Mouse (Mus musculus): Measurements from ENCODE around the gene Ssbp3. TPM values are rescaled to one million over a fixed set of nuclear protein-coding genes. Genes with fewer than 3 reads are reported as not detected.

Ssbp3 gene
- total and polyA plus RNA-seq, 3 experiments: 30.5 to 242 (median 116) TPM

GRCm38 (mm10) chr4:106944898-106945297 lies 34.4 kb downstream of the Ssbp3 start:
- peaks cover 0 to 18% of the 10 kb centered on the region in 2 experiments; a peak in 3 of 4 replicates for H3K36me3 ChIP-seq (ENCODE audit: control insufficient read depth in 1 of 2, insufficient read depth in 2 of 2, low read length in 2 of 2)
- TF ChIP-seq HCFC1 (IDR thresholded peaks at IDR 0.05; ENCODE audit: low read depth, low read length) (no peak), MYB (IDR thresholded peaks at IDR 0.05; ENCODE audit: low read depth, low read length) (no peak), RCOR1 (IDR thresholded peaks at IDR 0.05; ENCODE audit: low read depth, low read length) (no peak), ZNF384 (IDR thresholded peaks at IDR 0.05; ENCODE audit: low read depth, low read length) (no peak), EP300 (IDR thresholded peaks at IDR 0.05; ENCODE audit: low read depth in 1 of 2, low read length in 2 of 2) (no peak), USF2 (IDR thresholded peaks at IDR 0.05; ENCODE audit: borderline replicate concordance in 1 of 2, insufficient read depth in 1 of 2, low read depth in 1 of 2, low read length in 2 of 2) (no peak)
- no peaks in the 10 kb centered on the region for H3K9me3 ChIP-seq (replicated peaks; ENCODE audit: insufficient read depth, low read length)
- peaks cover 31% of the 10 kb centered on the region for H3K79me2 ChIP-seq (ENCODE audit: control insufficient read depth, insufficient read depth, low read length, poor library complexity)
- H3K27me3 ChIP-seq (ENCODE audit: control insufficient read depth in 1 of 2, insufficient read depth in 2 of 2, low read length in 2 of 2): no peaks in the 10 kb centered on the region
- H3K27ac ChIP-seq (ENCODE audit: control insufficient read depth, low read depth, low read length): no peak overlapping the region
- no peak overlapping the region for H3K4me3 ChIP-seq (ENCODE audit: control insufficient read depth in 1 of 2, insufficient read depth in 1 of 2, low read depth in 2 of 2, low read length in 2 of 2)
- DNase-seq (ENCODE audit: low read depth, low spot score): no peak
- H3K9ac ChIP-seq (ENCODE audit: control insufficient read depth, low read depth, low read length, poor library complexity, severe bottlenecking): no peak overlapping the region
- H3K4me1 ChIP-seq (ENCODE audit: control insufficient read depth in 1 of 2, insufficient read depth in 2 of 2, low read length in 2 of 2): peaks cover 3 to 22% of the 10 kb centered on the region in 2 experiments

GRCm38 (mm10) chr4:106947741-106948140 lies 37.2 kb downstream of the Ssbp3 start:
- peaks cover 2 to 8% of the 10 kb centered on the region in 2 experiments for H3K4me1 ChIP-seq (ENCODE audit: control insufficient read depth in 1 of 2, insufficient read depth in 2 of 2, low read length in 2 of 2)
- peaks cover 0 to 6% of the 10 kb centered on the region in 2 experiments; a peak in 3 of 4 replicates for H3K36me3 ChIP-seq (ENCODE audit: control insufficient read depth in 1 of 2, insufficient read depth in 2 of 2, low read length in 2 of 2)
- no peak overlapping the region for H3K9ac ChIP-seq (ENCODE audit: control insufficient read depth, low read depth, low read length, poor library complexity, severe bottlenecking)
- no peaks in the 10 kb centered on the region for H3K9me3 ChIP-seq (replicated peaks; ENCODE audit: insufficient read depth, low read length)
- no peak overlapping the region for H3K27ac ChIP-seq (ENCODE audit: control insufficient read depth, low read depth, low read length)
- peaks cover 26% of the 10 kb centered on the region for H3K79me2 ChIP-seq (ENCODE audit: control insufficient read depth, insufficient read depth, low read length, poor library complexity)
- DNase-seq (ENCODE audit: low read depth, low spot score): no peak
- H3K27me3 ChIP-seq (ENCODE audit: control insufficient read depth in 1 of 2, insufficient read depth in 2 of 2, low read length in 2 of 2): no peaks in the 10 kb centered on the region
- TF ChIP-seq POLR2A (IDR thresholded peaks at IDR 0.05; ENCODE audit: control insufficient read depth in 1 of 2, insufficient read depth in 1 of 2, low read depth in 1 of 2, low read length in 2 of 2, poor library complexity in 1 of 2): no peak
- TF ChIP-seq TAL1 (IDR thresholded peaks at IDR 0.05; ENCODE audit: low read length): no peak
- no peak for TF ChIP-seq MYC (IDR thresholded peaks at IDR 0.05; ENCODE audit: low read depth, low read length)
- no peak for TF ChIP-seq ZC3H11A (IDR thresholded peaks at IDR 0.05; ENCODE audit: low read depth, low read length)
- TF ChIP-seq GABPA (IDR thresholded peaks at IDR 0.05; ENCODE audit: low read depth, low read length): no peak
- TF ChIP-seq ELF1 (IDR thresholded peaks at IDR 0.05; ENCODE audit: low read depth, low read length): no peak
- TF ChIP-seq CHD1 (IDR thresholded peaks at IDR 0.05; ENCODE audit: low read depth, low read length): no peak
- no peak for TF ChIP-seq GATA1 (IDR thresholded peaks at IDR 0.05; ENCODE audit: low read depth, low read length)
- no peak for TF ChIP-seq UBTF (IDR thresholded peaks at IDR 0.05; ENCODE audit: borderline replicate concordance, insufficient read depth, low read depth, low read length)
- no peak for TF ChIP-seq USF1 (IDR thresholded peaks at IDR 0.05; ENCODE audit: low read depth, low read length)
- TF ChIP-seq POLR2AphosphoS2 (IDR thresholded peaks at IDR 0.05; ENCODE audit: low read length): no peak
- no peak for TF ChIP-seq ZKSCAN1 (IDR thresholded peaks at IDR 0.05; ENCODE audit: low read depth, low read length)
- TF ChIP-seq BHLHE40 (IDR thresholded peaks at IDR 0.05; ENCODE audit: borderline replicate concordance, low read depth, low read length): no peak
- no peak for TF ChIP-seq E2F4 (IDR thresholded peaks at IDR 0.05; ENCODE audit: borderline replicate concordance, low read depth, low read length)
- no peak for TF ChIP-seq TBP (IDR thresholded peaks at IDR 0.05; ENCODE audit: low read depth, low read length)
- no peak for TF ChIP-seq MAX (IDR thresholded peaks at IDR 0.05; ENCODE audit: low read length)
- no peak for TF ChIP-seq EP300 (IDR thresholded peaks at IDR 0.05; ENCODE audit: low read depth in 1 of 2, low read length in 2 of 2)
- TF ChIP-seq MAZ (IDR thresholded peaks at IDR 0.05; ENCODE audit: low read depth, low read length): no peak
- TF ChIP-seq NELFE (IDR thresholded peaks at IDR 0.05; ENCODE audit: low read depth, low read length): no peak
- TF ChIP-seq CTCF (IDR thresholded peaks at IDR 0.05 in 2 of 3, conservative IDR thresholded peaks at IDR 0.05 in 1 of 3; ENCODE audit: control insufficient read depth in 1 of 3, insufficient read depth in 1 of 3, low read depth in 2 of 3, low read length in 3 of 3, poor library complexity in 1 of 3, severe bottlenecking in 1 of 3): no peak
- no peak overlapping the region for H3K4me3 ChIP-seq (ENCODE audit: control insufficient read depth in 1 of 2, insufficient read depth in 1 of 2, low read depth in 2 of 2, low read length in 2 of 2)

Measured in MEL (cell line).